Mouse (Mus musculus) right cerebral cortex, postnatal 10 days (tissue): ENCODE data around the gene Pdgfb.

ENCODE experiments used
- DNase-seq, 2 experiments: peaks; one replicate each; pipeline ENCODE4 v3.0.0; 2021; ENCODE audit warnings: low spot score in 2 of 2

Gene Pdgfb

GRCm38 (mm10) chr15:80010182-80010558 is 4.6 kb downstream of the Pdgfb start:
- peak; percentile 85 to 90 for DNase-seq

- DNase-seq = no peak
These were observed 5.2 kb downstream of the Pdgfb start for GRCm38 (mm10) chr15:80009421-80010181.

DNA sequence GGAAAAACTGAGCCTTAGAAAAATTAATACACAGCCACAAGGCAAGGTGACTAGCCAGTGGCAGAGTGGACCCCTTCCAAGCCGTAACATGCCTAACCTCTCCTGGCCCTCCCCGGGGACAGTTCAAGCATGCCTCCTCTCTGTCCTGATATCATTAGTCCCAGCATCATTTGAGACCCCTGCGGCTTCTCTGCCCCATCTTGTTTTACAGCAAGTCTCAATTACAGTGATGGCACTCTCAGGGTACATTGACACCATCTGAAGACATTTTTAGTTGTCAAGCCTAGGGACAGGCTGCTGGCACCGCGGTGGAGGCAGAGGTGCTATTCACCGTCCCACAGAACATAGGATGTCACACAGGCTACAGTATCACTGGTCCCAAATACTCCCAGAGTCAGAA is 6.3 kb downstream of the Pdgfb start:
- no peak for DNase-seq

- no peak for DNase-seq
These were observed 8.6 kb downstream of the Pdgfb start for GRCm38 (mm10) chr15:80006156-80006555.

- no peak for DNase-seq
These were observed 9.3 kb downstream of the Pdgfb start for GRCm38 (mm10) chr15:80005436-80005835.

- DNase-seq = no peak
These were observed 10.0 kb downstream of the Pdgfb start for GRCm38 (mm10) chr15:80004644-80005340.

GRCm38 (mm10) chr15:80003581-80003980 is 11.2 kb downstream of the Pdgfb start:
- no peak for DNase-seq

GRCm38 (mm10) chr15:80001601-80002000 is 13.2 kb downstream of the Pdgfb start:
- no peak for DNase-seq

GRCm38 (mm10) chr15:80000694-80001093 is 14.1 kb downstream of the Pdgfb start:
- DNase-seq = no peak

GRCm38 (mm10) chr15:79997988-79998387 is 16.8 kb downstream of the Pdgfb start:
- DNase-seq = no peak

GRCm38 (mm10) chr15:79996781-79997180 is 18.0 kb downstream of the Pdgfb start:
- DNase-seq = no peak

DNA sequence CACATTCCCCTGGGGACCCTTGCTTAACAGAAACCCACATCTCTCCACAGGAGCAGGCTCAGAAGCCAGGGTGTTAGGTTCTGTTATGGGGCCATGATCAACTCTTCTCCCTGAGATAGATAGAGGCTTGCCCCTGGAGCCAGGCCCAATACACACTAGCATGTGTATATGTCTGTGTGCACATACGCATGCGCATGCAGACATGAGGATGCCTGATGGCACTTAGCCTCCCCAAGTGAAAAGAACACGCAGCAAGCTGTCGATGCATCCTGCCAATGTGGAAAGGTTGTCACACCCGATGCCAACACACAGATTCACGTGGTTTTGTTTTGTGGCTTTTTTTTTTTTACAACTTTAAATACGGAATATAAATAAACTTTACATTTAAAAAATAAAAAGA is 19.2 kb downstream of the Pdgfb start:
- peak in 1 of 2 experiments; percentile 58 for DNase-seq

GRCm38 (mm10) chr15:79994566-79994965 is 20.2 kb downstream of the Pdgfb start:
- DNase-seq = no peak

- DNase-seq = no peak
These were observed 28.6 kb downstream of the Pdgfb start for GRCm38 (mm10) chr15:79986182-79986581.

- no peak for DNase-seq
These were observed 29.3 kb downstream of the Pdgfb start for GRCm38 (mm10) chr15:79985471-79985870.

- DNase-seq = no peak
These were observed 30.6 kb downstream of the Pdgfb start for GRCm38 (mm10) chr15:79984152-79984551.

- DNase-seq = no peak
These were observed 34.1 kb downstream of the Pdgfb start for GRCm38 (mm10) chr15:79980716-79981115.

DNA sequence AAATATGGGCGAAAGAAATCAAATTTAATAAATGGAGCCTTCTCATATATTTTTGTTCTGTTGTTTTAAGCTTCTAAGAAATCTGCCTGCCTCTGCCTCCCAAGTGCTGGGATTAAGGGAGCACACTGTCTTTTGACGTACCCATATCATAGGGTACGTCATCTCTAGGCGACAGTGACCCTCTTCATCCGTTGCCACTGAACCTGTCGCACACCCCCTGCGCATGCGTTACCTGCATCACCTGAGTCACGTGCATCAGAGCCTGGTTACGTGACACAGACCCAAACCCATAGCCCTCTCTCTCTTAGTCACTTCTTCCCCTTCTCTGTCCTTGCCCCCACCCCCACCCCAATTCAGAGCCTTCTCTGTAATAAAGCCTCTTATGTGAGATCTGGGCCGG is 42.6 kb downstream of the Pdgfb start:
- DNase-seq = no peak

DNA sequence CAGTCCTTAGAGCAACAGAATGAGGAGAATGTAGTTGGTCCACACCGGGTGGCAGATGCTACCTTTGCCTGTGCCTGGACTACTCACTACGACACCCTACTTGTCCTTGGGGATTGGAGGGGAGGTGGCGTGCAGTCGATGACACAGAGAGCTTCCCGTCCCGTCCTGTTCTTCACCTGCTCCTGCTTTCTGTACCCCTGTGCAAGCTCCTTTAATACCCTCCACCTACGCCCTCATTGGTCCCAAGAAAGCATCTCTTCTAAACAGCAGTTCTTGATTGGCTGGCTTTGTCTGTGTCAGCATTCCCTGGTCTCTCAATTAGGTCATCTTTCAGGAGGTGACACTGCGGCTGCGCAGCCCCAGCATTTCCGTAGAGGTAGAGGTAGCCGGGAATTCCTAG is 43.8 kb downstream of the Pdgfb start, which contains the start of gene Cbx7:
Cbx7 (minus strand) TSS at position 180 of the 400 bp plus-strand sequence.
- DNase-seq = no peak

DNA sequence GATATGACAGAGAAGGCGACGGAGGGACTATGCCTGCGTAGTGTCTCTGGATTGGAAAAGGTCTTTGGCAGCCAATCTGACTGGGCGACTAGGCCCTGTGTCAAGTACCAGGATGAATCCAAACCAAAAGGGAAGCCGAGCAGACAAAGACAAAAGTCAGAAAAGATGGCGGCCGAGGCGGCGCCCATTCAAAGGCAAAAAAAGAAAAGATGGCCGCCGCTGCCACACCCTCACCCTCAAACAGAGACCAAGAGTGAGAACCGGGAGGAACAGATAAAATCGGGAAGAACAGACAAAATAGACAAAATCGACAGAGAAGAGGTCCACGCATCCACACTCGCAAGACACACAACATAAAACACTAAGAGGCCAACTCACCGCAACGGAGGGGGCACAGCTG is 44.3 kb downstream of the Pdgfb start:
- DNase-seq = no peak

- no peak for DNase-seq
These were observed 47.4 kb downstream of the Pdgfb start for GRCm38 (mm10) chr15:79967346-79967745.

GRCm38 (mm10) chr15:79964376-79964775 is 50.4 kb downstream of the Pdgfb start:
- DNase-seq = no peak

GRCm38 (mm10) chr15:79962661-79963060 is 52.1 kb downstream of the Pdgfb start:
- DNase-seq = peak; percentile 56 to 61
